Mouse (Mus musculus): ENCODE data around the gene Deaf1.
A peak's percentile ranks its signal among the peaks of the same experiment; 100 is the strongest.

Deaf1 gene

DNA sequence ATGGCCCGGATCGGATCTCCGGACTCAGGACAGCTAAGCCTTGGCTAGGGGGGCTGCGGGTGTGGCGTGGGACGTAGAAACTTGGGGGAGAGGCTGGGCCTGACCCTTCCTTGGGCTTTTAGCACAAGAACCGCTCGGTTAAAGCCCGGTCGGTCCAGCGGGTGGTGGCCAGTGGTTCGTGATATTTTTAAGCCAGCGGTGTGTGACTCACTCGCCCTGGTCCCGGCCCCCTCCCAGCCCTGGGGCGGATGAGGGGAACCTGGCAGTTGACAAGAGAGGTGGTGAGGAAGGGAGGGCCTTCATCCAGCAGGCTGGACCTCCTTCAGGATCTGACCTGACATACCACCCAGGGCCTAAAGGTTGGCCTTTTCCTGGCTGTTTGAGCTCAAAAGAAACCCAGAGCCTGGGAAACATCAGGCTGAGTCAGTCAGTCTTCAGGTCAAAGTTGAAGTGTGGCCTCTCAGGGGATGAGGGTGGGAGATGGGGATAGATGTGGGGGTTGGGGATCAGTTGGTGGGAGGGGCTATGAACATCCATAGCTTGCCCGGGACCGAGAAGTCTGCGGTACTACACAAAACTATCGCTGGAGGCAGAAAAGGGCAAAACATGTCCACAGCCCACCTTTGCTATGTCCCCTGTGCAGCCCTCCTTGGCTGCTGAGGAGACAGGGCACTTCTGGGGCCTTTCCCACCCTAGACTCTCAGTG lies 11.9 kb upstream of the Deaf1 start:
- DNase-seq (ENCODE audit: low read depth, low spot score): no peak

DNA sequence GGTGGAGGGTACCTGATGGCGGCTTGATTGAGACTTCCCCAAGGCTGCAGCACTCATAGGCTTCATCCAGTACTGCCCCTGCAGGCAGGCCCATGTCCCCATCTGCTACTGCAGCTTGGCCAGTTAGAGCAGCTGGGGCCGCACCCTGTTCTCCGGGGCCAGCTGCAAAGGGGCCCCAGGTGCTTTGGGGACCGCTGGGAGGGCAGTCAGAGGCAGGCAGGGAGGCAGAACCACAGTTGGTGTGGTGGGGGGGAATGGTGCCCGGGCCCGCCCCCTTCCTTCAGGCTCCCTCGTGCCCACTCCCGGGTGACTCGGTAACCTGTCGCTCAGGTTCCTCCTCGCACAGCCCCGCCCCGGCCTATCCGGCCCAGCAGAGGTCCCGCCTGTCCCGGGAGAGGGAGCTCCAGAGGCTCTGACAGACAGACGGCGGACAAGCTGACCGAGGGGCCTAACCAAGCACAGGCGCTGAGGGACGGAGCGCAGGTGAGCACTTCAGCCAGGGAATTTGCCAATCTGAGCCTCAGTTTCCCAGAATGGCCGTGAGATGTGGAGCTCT lies 11.2 kb upstream of the Deaf1 start, which contains the start of gene Eps8l2:
Gene Eps8l2 (plus strand): TSS at position 305 of the 556 bp plus-strand sequence.
- DNase-seq (ENCODE audit: low read depth, low spot score): no peak

DNA sequence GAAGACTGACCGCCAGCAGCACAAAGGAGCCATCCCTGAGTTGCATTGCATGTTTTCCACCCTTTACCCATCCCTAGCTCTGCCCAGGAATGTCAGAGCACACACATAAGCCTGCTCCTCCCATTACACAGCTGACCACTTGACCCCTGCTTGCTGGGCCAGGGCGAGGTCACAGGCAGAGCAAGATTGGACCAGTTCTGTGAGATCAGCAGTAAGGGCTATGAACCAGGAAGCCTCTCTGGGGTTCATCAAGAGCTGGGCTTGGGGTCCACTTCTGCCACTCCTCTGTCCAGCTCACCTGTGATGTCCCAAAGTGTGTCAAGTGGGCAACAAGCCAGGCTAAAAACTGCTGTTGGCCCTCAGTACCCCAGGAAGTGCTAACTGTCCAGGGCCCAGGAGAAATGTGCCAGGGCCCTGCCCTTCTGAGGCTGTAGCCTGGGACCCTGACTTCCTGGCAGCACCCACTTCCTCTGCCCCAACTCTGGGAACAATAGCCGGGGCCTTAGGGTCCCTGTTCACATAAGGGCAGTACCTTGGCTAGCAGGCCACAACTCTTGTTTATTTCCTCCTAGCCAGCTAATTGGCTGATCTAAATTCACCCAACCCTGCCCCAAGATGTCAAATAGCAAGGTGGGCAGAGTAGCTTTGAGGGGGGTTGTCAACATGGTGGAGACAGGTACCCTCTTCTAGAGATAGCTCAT lies 10.4 kb upstream of the Deaf1 start:
- DNase-seq (ENCODE audit: low read depth, low spot score): no peak

DNA sequence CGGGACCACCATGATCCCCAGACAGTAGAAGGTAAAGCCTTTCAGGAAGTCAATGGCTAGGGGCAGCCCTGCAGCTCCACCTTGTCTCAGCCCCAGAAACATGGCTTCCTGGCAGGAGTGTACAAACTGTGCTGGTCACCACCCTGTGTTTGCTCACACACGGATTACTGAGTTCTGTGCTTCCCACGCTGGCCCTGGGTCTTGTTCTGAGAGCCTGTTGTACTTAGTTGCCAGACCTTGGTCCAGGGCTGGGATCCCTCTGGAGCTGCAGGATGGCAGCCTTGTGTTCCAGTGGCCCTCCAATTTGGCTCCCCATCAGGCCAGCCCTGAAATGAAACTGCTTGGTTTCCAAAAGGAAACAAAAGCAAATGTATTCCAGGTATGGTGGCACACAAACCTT lies 8.8 kb upstream of the Deaf1 start:
- no peak for DNase-seq (ENCODE audit: low read depth, low spot score)

DNA sequence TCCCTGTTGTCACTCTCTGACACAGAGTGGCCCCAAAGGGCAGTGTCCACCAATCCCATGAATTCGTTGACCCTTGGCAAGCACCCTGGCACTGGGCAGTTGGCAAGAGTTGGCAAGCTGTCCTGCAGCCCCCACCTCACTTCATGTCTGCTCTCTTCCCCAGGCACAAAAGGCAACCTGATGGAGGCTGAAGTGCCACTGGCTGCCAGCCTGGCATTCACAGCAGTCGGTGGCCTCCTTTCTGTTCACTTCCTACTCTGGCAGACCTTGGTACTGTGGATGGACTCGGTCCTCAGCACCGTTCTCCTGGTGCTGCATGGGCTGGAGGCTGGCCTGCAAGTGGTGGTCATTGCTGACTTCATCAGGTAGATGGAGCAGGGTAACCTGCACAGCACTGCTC lies 8.2 kb upstream of the Deaf1 start:
- no peak for DNase-seq (ENCODE audit: low read depth, low spot score)

DNA sequence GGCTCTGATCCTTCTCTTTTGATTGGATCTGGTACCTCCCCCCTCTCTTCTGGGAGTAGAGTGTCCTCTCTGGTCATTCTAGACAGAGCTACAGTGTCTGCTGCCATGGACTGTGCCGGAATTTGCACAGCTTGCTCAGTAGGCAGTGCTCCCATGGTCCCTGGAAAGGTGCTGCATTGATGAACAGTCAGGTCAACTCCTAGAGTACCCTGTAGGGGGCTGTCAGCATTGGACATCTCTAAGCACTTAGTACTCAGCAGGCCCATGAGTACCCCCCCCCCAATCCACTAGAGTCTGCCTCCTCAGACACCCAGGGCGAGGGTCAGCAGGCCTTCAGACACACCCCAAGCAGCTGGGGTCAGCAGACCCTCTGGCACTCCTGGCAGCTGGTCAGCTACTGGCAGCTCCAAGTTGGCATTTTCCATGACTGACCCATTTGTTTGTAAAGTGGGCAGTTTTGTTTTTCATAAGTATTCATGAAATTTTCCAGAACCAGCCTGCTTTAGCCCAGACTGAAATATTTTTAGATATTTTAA lies 7.6 kb upstream of the Deaf1 start:
- DNase-seq (ENCODE audit: low read depth, low spot score): no peak

DNA sequence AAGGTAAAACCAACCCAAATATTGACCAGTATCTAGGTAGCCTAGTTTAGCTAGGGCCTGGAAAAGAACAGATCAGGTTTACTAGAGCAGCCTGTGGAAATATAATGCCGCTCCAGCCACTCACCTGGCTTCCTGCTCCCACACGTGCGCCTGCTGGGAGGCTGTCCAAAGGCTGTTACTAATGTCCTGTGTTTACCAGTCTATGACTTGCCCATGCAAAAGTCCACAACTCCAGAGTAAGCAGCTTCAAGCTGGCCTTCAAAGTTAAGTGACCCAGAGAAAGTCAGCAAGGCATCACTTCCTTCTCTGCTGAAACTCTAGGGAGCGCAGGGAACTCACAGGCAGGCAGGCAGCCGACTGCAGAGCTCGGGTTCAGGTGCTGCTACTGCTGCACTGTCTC lies 4.5 kb upstream of the Deaf1 start:
- no peak for DNase-seq (ENCODE audit: low read depth, low spot score)

DNA sequence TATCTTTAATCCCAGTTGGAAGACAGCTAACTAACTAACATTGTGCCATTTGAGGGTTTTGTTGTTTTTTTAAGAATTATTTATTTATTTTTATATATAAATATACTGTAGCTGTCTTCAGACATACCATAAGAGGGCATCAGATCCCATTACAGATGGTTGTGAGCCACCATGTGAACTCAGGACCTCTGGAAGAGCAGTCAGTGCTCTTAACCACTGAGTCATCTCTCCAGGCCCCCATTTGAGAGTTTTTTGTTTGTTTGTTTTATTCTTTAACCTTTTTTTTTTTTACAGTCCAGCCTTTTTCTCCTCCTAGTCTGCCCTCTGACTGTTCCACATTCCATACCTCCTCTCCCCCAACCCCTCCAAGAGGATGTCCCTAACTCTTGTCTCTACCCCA lies 3.2 kb upstream of the Deaf1 start:
- DNase-seq (ENCODE audit: low read depth, low spot score): no peak

DNA sequence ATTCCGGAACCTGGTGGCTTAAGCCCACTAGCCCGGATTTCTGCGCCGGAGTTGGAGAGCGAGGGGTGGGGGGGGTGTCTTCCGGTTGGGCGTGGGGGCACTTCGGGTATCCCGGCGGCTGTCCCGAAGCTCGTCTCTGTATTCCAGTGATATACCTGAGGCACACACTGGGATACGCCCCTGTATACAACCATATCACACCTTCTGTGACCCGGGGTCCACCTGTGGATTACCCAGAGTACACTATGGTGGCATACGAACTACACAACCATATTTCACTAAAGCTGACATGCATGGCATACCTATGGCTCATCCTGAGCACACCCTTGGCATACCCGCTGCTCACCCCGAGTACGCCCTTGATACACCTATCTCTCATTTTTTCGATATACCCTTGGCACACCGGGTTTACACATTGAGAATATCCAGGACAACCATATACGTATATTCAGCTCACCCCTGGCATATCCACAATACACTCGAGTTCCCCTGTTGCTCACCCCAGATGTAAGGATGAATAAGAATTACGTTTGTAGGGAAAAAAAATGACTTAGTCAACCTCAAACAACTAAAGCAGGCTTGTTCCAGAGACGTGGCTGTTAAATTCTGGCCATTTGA lies 992 bp upstream of the Deaf1 start:
- no peak for DNase-seq (ENCODE audit: low read depth, low spot score)

DNA sequence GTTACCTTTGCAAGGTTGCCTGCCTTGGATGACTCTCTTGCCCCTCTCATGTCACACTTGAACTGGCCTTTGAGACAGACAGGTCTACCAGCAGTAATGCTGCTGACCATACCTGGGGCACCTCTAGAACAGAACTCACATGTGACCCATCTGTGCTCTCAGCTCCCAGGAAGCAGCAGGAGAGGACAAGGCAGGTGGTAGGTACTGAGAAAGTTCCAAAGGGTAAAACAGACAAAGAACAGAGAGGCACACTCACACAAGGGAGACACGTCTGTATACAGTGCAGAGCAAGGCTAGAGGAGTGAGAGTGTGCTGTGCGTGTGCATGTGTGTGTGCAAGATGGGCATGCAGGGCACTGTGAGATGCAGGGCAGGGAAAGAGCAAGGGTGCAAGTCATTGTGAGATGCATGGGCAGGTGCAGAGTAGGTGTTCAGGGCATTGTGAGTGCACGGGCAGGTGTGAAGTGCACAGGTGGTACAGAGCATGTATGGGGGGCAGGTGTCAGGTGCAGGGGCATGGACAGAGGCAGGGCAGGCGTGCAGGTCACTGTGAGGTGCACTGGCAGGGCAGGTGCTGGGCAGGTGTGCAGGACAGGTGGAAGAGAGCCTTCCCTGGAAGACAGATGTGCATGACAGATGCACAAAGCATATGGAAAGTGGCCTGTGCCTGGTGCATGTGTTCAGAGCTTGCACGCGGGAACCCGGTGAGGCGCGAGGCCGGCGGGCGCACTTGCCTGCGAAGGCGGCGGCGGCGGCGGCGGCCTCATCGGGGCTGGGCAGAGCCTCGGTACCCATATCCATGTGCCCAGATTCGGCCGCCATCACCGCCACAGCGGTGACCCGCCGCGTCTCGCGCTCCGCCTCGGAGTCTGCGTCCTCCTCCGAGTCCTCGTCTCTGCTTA lies 694 bp downstream of the Deaf1 start:
- DNase-seq (ENCODE audit: low read depth, low spot score): peak; percentile 13

DNA sequence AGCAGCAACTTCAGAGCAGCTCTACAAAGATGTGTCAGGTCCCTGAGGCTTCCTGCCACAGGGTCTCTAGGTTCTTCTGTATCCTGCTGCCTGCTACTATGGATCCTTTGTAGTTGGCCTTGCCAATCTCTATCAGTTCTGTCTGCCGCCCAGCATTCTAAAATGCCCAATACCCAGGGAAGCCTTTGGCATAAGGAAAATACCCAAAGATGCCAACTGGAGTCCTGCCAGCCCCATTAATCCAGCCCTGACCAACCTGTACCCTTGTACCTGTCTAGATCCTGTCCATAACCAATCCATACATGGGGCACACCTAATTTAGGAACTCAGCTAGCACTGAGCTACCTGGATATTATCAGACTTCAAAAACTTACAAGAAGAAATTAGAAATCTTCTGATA lies 2.8 kb downstream of the Deaf1 start:
- DNase-seq (ENCODE audit: low read depth, low spot score): no peak

DNA sequence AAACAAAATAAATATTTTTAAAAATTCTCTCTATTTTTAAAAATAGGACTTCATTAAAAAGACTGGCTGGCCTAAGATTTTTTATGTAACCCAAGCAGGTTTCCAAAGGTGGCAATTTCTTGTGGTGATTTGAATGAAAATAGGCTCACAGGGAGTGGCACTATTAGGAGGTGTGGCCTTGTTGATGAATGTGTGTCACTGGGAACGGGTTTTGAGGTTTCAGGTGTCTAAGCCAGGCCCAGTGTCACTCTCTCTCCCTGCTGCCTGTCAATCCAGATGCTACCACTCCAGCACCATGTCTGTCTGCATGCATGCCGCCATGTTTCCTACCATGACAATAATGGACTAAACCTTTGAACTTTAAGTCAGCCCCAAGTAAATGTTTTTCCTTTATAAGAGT lies 8.0 kb downstream of the Deaf1 start:
- no peak for DNase-seq (ENCODE audit: low read depth, low spot score)

DNA sequence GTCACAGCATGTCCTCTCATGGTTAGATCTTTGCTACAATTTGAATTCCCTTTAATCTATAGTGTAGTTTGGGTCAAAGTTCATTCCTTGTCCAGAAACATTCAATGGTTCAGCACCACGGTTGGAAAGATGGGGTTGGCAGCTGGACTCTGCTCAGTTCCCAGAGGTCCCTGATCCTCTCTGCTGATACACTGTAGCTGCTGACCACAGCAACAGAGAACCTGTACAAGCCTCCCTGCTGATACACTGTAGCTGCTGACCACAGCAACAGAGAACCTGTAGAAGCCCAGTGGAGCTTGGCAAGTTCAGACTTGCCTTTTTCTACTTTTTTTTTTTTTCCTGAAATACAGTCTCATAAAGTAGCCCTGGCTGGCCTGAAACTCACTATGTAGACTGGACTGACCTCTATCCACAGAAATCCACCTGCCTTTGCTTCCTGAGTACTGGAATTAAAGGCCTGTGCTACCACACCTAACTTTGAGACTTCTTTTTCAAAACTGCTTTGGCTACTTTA lies 9.8 kb downstream of the Deaf1 start:
- DNase-seq (ENCODE audit: low read depth, low spot score): no peak

DNA sequence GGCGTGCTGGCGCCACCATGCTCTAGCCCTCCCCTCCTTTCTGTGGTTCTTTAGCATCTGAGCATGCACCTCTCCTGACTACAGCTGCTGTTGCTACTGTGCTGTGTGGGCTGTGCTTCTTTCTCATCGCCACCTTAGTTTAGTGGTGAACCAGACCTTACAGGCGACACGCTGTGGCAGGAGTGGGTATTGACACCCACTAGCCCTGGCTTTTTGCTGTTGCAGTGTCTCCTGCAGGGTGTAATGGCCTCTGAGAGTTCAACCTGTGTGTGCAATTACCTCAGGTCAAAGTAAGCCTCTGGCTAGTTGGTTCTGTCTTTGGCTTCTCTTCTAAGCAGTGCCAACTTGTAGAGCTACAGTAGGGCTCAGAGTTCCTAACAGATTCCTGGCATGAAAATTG lies 11.5 kb downstream of the Deaf1 start:
- no peak for DNase-seq (ENCODE audit: low read depth, low spot score)

DNA sequence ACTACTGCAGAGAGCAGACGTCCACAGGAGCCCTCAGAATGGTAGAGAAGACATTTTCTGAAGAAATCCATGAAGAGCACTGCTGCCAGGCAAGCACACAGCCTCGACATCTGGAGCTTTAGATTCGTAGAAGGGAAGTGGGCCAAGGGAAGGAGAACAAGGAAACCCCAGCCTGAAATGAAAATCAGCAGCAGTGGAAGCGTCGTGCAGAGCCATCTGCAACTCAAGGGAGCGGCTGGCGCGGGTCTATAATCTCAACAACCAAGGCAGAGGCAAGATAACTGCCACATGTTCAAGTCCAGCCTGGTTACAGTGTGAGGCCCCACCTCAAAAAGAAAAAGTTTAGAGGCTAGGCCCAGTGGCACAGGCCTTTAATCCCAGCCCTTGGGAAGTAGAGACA lies 12.4 kb downstream of the Deaf1 start:
- DNase-seq (ENCODE audit: low read depth, low spot score): no peak

DNA sequence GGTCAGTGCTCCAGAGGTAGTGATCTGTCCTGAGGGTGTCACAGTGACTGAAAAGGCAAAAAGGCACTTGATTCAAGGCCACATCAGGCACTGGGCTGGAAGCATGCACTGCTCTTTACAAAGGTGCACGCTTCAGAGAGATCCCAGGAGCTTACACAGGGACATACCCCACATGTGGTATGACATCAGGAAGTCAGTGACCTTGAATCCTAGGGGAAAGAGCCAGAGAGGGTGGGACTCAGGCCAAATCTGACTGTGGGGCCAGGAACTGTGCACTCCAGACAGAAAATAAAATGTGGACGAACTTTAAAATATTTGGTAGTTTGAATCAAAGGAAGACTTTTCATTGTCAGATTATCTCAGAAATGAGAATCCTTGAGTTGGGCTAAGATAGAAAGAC lies 13.1 kb downstream of the Deaf1 start:
- no peak for DNase-seq (ENCODE audit: low read depth, low spot score)

DNA sequence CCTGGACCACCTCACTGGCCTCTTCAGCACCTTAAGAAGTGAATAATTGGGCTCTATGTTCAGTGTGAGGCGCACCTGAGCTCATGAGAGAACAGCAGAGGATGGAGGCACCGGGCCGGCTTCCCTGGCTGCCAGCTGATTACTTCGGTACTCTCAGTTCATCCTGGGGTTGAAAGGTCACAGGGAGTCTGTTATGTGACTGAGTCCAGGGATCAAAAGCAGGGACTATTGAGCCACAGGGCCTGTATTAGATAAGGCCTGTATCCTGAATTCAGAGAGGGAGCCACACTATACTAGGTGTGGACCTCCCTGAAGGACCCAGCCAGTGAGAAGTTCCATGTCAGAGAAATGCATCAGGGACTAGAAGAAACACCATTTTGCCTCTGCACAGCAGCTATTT lies 23.0 kb downstream of the Deaf1 start:
- DNase-seq (ENCODE audit: low read depth, low spot score): no peak

DNA sequence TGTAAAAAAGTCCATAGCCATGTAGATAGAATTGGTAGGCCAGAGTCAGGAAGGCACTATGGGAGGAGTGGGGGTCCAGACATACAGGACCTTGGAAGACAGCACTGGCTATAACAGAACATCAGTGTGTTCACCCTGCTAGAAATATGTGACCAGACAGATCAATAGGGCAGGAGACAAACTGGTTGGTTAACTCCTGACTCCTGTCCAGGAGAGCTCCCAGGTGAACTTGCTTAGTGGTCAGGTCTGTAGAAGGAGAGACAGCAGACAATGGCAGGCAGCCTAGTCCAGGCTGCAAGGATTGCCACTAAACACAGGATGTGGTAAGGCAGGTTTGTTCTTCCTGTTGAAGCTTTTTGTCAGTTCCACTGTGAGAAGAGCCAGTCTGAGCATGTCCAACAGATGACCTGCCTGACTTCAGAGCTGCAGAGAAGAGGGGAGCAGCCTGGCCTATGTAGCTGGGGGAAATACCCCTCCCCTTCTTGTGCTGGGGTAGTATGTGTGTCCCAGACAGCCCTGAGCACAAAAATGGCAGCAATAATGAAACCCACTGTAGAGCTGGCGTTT lies 24.7 kb downstream of the Deaf1 start:
- DNase-seq (ENCODE audit: low read depth, low spot score): no peak

DNA sequence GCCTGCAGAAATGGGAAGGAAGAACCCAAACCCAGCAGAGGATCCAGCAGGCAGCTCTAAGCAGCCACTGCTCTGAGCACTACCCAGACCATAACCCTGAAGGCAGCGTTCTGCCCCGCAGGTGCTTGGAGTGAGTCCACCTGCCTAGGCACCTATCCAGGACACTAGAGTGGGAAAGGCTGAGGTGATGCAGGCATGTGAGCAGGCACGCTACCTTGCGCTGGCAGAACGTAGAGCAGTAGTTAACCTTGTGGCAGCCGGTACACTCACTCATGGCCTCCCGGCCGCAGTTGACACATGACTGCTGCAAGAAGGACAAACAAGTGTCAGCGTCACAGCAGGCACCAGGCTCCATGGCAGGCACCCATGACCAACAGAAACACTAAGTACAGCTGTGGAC lies 26.1 kb downstream of the Deaf1 start:
- DNase-seq (ENCODE audit: low read depth, low spot score): no peak

DNA sequence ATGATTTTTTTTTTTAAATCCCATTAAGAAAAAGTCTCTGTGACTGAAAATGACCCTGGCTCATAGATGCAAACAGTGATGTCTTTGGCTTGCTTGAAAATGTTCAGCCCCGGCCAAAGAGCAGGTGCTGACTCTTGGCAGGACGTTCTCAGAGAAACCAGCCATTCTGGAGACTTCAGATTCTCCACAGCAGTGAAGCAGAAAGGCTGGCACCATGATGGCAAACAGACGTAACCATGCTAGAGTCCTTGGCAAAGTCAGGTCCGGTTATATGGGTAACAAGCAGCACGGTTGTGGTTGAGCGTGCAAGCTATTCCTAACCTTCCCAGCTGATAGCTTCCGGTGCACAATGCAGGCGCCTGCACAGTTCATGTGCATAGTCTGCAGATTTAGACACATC lies 28.3 kb downstream of the Deaf1 start:
- no peak for DNase-seq (ENCODE audit: low read depth, low spot score)
